Mouse (Mus musculus): ENCODE results near the gene Pold4. TPM values are rescaled to one million over a fixed set of nuclear protein-coding genes. Genes with fewer than 3 reads are reported as not detected.
A peak's percentile ranks its signal among the peaks of the same experiment; 100 is the strongest.
"Not testable (repeated sequence)": the region's sequence is repeated elsewhere in the genome, so short reads cannot be mapped to it uniquely, and the experiment has no call there.

Gene Pold4
- polyA plus RNA-seq, 1 experiment, result 96.1 TPM

DNA sequence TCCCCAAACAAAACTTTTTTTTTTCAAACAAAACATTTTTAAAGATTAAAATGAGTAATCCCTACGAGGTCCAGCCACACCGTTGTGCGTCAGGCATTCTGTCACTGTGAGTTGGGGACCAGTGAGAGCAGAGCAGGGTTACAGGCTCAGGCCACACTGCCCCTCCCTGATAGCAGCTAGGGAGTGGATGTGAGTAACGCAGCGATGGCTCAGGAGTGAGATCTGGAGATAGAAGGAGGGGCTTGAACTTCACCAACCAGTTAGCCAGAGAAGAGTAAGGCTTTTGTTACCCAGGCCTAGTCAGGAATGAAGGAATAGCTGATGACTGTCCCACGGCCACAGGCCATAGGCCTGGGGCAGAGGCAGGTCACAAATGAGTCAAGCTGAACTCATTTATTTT lies 13.1 kb downstream of the Pold4 start:
- Histone ChIP-seq H3K27ac (ENCODE audit: insufficient read depth, low read depth, low read length) (no peak overlapping the region), H3K4me1 (ENCODE audit: control insufficient read depth, insufficient read depth, low read length) (no peaks in the 10 kb centered on the region), H3K4me3 (ENCODE audit: insufficient read depth, low read depth, low read length) (no peak overlapping the region), H3K36me3 (ENCODE audit: control insufficient read depth, insufficient read depth, low read length) (no peaks in the 10 kb centered on the region), H3K27me3 (replicated peaks; ENCODE audit: control insufficient read depth, insufficient read depth, low read length) (no peaks in the 10 kb centered on the region)
- WGBS, result 91% methylated on average over 6 of the region's 6 CpGs
- TF ChIP-seq CTCF (conservative IDR thresholded peaks at IDR 0.05; ENCODE audit: insufficient read depth, insufficient read length, low read depth, low read length) (no peak), POLR2A (IDR thresholded peaks at IDR 0.05; ENCODE audit: low read depth, low read length) (no peak)
- DNase-seq, result no peak

DNA sequence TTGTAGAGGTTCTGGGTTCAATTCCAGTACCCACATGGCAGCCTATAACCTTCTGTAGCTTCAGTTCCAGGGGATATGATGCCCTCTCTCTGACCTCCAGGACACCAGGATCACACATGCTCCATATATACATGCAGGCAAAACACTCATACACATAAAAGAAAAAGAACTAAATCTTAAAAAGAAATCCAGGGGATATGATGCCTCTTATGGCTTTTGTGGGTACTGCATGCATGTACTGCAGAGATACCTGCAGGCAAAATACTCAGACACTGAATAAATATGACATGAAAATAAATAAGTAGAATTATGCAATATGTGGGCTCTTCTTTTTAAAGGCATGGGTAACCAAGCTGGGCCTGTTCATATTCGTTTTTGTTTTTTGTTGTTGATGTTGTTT lies 15.3 kb downstream of the Pold4 start:
- 69% methylated on average over 1 of the region's 1 CpGs for WGBS
- DNase-seq, result peak; percentile 10
- H3K27ac ChIP-seq (ENCODE audit: insufficient read depth, low read depth, low read length), result no peak overlapping the region
- no peaks in the 10 kb centered on the region for H3K36me3 ChIP-seq (ENCODE audit: control insufficient read depth, insufficient read depth, low read length)
- H3K27me3 ChIP-seq (replicated peaks; ENCODE audit: control insufficient read depth, insufficient read depth, low read length), result no peaks in the 10 kb centered on the region
- TF ChIP-seq CTCF (conservative IDR thresholded peaks at IDR 0.05; ENCODE audit: insufficient read depth, insufficient read length, low read depth, low read length), result no peak
- TF ChIP-seq POLR2A (IDR thresholded peaks at IDR 0.05; ENCODE audit: low read depth, low read length), result no peak
- no peaks in the 10 kb centered on the region for H3K4me1 ChIP-seq (ENCODE audit: control insufficient read depth, insufficient read depth, low read length)
- H3K4me3 ChIP-seq (ENCODE audit: insufficient read depth, low read depth, low read length), result no peak overlapping the region

DNA sequence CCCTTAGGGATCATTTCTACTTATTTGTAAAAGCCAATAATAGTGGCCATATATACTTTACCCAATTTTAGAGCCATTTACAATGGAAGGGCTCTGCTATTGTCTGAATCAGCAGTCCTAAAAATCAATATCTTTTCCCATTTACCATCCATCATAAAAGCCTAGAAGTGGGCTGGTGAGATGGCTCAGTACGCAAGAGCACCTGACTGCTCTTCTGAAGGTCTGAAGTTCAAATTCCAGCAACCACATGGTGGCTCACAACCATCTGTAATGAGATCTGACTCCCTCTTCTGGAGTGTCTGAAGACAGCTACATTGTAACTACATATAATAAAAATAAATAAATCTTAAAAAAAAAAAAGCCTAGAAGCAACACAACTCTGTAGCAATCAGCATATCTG lies 17.0 kb downstream of the Pold4 start:
- not testable (repeated sequence) for H3K4me1 ChIP-seq (ENCODE audit: control insufficient read depth, insufficient read depth, low read length); H3K27ac ChIP-seq (ENCODE audit: insufficient read depth, low read depth, low read length); H3K36me3 ChIP-seq (ENCODE audit: control insufficient read depth, insufficient read depth, low read length); H3K27me3 ChIP-seq (replicated peaks; ENCODE audit: control insufficient read depth, insufficient read depth, low read length); H3K4me3 ChIP-seq (ENCODE audit: insufficient read depth, low read depth, low read length)
- 51% methylated on average over 1 of the region's 1 CpGs for WGBS
- DNase-seq, result peak; percentile 31

DNA sequence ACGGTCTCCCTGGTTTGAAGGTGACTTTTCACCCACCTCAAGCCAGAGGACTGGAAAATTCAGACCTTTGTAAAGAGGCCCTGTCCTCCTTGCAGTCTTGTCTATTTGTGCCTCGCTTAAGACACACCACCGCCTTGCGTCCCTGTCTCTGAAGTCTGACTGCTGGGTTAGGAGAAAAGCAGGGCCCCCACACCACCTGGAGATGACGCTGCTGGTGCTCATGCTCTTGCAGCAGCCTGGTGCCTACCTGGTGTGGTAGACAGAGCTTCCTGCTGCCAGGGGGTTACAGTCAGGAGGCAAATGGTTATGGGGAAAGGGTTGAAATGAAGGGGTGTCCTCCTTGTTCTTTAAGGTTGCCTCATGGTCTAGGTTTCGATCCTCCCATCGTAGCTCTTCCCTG lies 22.5 kb downstream of the Pold4 start:
- TF ChIP-seq POLR2A (IDR thresholded peaks at IDR 0.05; ENCODE audit: low read depth, low read length), result no peak
- TF ChIP-seq CTCF (conservative IDR thresholded peaks at IDR 0.05; ENCODE audit: insufficient read depth, insufficient read length, low read depth, low read length), result no peak
- 93% methylated on average over 7 of the region's 7 CpGs for WGBS
- Histone ChIP-seq H3K27ac (ENCODE audit: insufficient read depth, low read depth, low read length) (no peak overlapping the region), H3K4me3 (ENCODE audit: insufficient read depth, low read depth, low read length) (no peak overlapping the region), H3K4me1 (ENCODE audit: control insufficient read depth, insufficient read depth, low read length) (no peaks in the 10 kb centered on the region; the same call in 1 of the 2 replicates), H3K36me3 (ENCODE audit: control insufficient read depth, insufficient read depth, low read length) (no peaks in the 10 kb centered on the region), H3K27me3 (replicated peaks; ENCODE audit: control insufficient read depth, insufficient read depth, low read length) (no peaks in the 10 kb centered on the region)
- no peak for DNase-seq

DNA sequence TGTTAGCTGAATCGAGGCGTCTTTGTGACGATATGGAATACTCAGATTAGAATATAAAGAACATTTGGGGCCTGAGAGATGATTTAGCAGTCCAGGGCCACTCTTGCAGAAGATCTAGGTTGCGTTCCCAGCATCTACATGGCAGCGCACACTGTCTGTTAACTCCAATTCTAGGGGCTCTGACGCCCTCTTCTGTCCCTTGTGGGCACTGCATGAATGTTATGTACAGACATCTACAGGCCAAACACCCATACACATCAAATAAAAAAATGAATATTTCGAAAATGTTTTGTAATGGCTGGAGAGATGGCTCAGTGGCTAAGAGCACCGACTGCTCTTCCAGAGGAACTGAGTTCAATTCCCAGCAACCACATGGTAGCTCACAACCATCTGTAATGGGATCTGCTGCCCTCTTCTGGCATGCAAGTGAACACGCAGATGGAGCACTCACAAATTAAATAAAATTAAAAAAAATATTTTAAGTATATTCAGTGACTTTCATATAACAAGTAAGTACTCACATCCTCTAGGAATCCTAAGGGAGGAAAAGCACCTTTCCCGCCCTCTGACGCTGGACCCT lies 24.0 kb downstream of the Pold4 start:
- peak; percentile 25 for TF ChIP-seq CTCF (conservative IDR thresholded peaks at IDR 0.05; ENCODE audit: insufficient read depth, insufficient read length, low read depth, low read length)
- TF ChIP-seq POLR2A (IDR thresholded peaks at IDR 0.05; ENCODE audit: low read depth, low read length), result no peak
- Histone ChIP-seq H3K4me3 (ENCODE audit: insufficient read depth, low read depth, low read length) (no peak overlapping the region), H3K27ac (ENCODE audit: insufficient read depth, low read depth, low read length) (no peak overlapping the region), H3K36me3 (ENCODE audit: control insufficient read depth, insufficient read depth, low read length) (no peaks in the 10 kb centered on the region), H3K27me3 (replicated peaks; ENCODE audit: control insufficient read depth, insufficient read depth, low read length) (no peaks in the 10 kb centered on the region), H3K4me1 (ENCODE audit: control insufficient read depth, insufficient read depth, low read length) (no peaks in the 10 kb centered on the region; the same call in 1 of the 2 replicates)
- no peak for DNase-seq
- WGBS, result 86% methylated on average over 11 of the region's 11 CpGs

DNA sequence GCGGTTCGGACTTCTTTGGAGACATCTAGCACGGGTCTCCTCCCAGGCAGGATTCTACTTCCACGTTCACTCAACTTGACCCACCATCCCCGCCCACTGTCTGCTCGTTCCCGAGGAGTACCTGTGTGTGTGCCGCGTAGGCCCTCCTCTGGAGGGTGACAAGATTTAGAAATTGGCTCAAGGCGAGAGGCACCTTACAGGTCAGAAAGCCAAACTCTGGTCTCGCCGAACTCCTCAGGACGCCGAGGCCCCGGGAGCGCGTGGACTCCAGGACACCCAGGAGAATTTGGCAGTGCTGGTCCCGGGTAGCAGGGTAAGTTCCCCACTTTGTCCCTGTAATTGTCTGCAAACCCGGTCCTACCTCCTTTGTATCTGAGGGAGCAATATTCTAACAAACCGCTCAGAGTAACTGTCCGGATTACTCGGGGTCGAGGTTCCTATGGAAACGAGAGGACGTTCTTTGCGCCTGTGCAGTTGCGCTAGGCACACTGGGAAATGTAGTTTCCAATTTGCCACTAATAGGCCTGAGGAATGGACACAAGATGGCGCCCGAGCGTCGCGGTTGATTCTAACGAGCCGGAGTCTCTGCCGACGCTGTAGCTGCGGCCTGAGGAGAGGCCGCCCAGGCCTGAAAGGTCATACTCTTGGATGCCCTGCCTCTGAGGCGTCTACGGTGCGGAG lies 25.7 kb downstream of the Pold4 start:
- peak; percentile 97 for DNase-seq
- peak overlapping the region; percentile 50 for H3K27ac ChIP-seq (ENCODE audit: insufficient read depth, low read depth, low read length)
- WGBS, result under 1% methylated on average over 41 of the region's 41 CpGs
- no peaks in the 10 kb centered on the region; the same call in 1 of the 2 replicates for H3K4me1 ChIP-seq (ENCODE audit: control insufficient read depth, insufficient read depth, low read length)
- no peak for TF ChIP-seq POLR2A (IDR thresholded peaks at IDR 0.05; ENCODE audit: low read depth, low read length)
- peak; percentile 97 for TF ChIP-seq CTCF (conservative IDR thresholded peaks at IDR 0.05; ENCODE audit: insufficient read depth, insufficient read length, low read depth, low read length)
- no peaks in the 10 kb centered on the region for H3K27me3 ChIP-seq (replicated peaks; ENCODE audit: control insufficient read depth, insufficient read depth, low read length)
- peak overlapping the region; percentile 67 for H3K4me3 ChIP-seq (ENCODE audit: insufficient read depth, low read depth, low read length)
- H3K36me3 ChIP-seq (ENCODE audit: control insufficient read depth, insufficient read depth, low read length), result no peaks in the 10 kb centered on the region

DNA sequence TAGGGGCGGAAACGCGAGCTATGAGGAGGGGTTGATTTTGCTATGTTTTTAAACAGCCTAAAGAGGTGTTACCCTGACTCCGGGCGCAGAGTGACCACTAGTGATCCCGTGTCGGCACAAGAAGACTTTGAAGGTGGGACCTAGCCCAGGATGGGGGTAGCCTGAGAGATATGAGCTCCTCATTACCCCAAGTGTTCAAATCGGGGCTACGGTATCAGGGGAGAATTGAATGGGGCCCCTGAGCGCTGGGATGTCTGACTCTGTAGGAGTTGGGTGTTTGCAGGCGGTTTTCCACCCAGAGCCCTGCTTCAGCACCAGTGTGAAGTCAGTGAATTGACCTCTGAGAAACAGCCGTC lies 26.2 kb downstream of the Pold4 start:
- WGBS, result 18% methylated on average over 12 of the region's 12 CpGs
- no peak for TF ChIP-seq POLR2A (IDR thresholded peaks at IDR 0.05; ENCODE audit: low read depth, low read length)
- TF ChIP-seq CTCF (conservative IDR thresholded peaks at IDR 0.05; ENCODE audit: insufficient read depth, insufficient read length, low read depth, low read length), result no peak
- no peak for DNase-seq
- Histone ChIP-seq H3K27ac (ENCODE audit: insufficient read depth, low read depth, low read length) (peak overlapping the region; percentile 50), H3K4me3 (ENCODE audit: insufficient read depth, low read depth, low read length) (peak overlapping the region; percentile 43), H3K27me3 (replicated peaks; ENCODE audit: control insufficient read depth, insufficient read depth, low read length) (no peaks in the 10 kb centered on the region), H3K4me1 (ENCODE audit: control insufficient read depth, insufficient read depth, low read length) (no peaks in the 10 kb centered on the region; the same call in 1 of the 2 replicates), H3K36me3 (ENCODE audit: control insufficient read depth, insufficient read depth, low read length) (no peaks in the 10 kb centered on the region)
